Mouse (Mus musculus): ENCODE results near the gene Arid1b.

DNA sequence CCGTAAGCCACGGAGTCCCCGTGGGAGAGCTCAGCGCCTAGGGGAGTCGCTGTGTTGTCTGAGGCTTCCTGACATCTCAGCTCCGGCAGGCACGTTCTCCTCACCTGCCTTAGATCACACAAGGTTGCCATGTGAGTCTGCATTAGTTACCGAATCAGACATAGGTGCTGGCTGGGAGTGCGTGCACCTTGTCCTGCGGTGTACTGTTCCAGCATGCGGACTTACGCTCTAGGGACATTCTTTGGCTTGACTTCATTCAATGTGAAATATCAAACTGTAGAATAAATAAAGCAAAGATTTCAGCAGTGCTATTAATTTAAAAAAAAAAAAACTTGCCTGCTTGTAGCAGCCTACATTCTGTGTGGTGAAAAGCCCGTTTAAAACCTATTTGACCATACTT lies 101.6 kb downstream of the Arid1b start:
- TF ChIP-seq CTCF (conservative IDR thresholded peaks at IDR 0.05; ENCODE audit: low read length) (no peak), POU5F1 (IDR thresholded peaks at IDR 0.05; ENCODE audit: borderline replicate concordance, low read length) (no peak), NANOG (IDR thresholded peaks at IDR 0.05; ENCODE audit: borderline replicate concordance, low read length) (no peak)

Data from E14TG2a.4 (cell line).